Mouse (Mus musculus) heart, embryonic 12.5 days (tissue): ENCODE measurements around the gene Cacna1h. TPM values are rescaled to one million over a fixed set of nuclear protein-coding genes. Genes with fewer than 3 reads are reported as not detected.

Experiments
- ATAC-seq: fragments of 200-750 bp; cut with Nextera tagmentation; 2 replicates; pipeline ENCODE4 v1.8.0; 2017; ENCODE audit warnings: moderate TSS enrichment, moderate library complexity; ENCODE audit not compliant: insufficient number of reproducible peaks, low FRiP score
- H3K27ac ChIP-seq: fragments of 300-500 bp; sonication (generic); 2 replicates; pipeline ENCODE4 v1.5.1; 2016; ENCODE audit warnings: mild to moderate bottlenecking, moderate library complexity; ENCODE audit not compliant: poor library complexity, severe bottlenecking
- H3K27me3 ChIP-seq: fragments of 300-500 bp; sonication (generic); replicated peaks from 2 replicates; pipeline ENCODE4 v1.6.1; 2016; ENCODE audit warnings: mild to moderate bottlenecking, moderate library complexity
- H3K36me3 ChIP-seq: fragments of 300-500 bp; sonication (generic); 2 replicates; pipeline ENCODE4 v1.6.1; 2016; ENCODE audit warnings: mild to moderate bottlenecking, moderate library complexity
- H3K4me1 ChIP-seq: fragments of 300-500 bp; sonication (generic); replicated peaks from 2 replicates; pipeline ENCODE4 v1.6.1; 2016; ENCODE audit warnings: mild to moderate bottlenecking
- H3K4me2 ChIP-seq: fragments of 300-500 bp; sonication (generic); 2 replicates; pipeline ENCODE4 v1.6.1; 2016; ENCODE audit warnings: mild to moderate bottlenecking, moderate library complexity
- H3K4me3 ChIP-seq: fragments of 300-500 bp; sonication (generic); 2 replicates; pipeline ENCODE4 v1.5.1; 2016; ENCODE audit warnings: mild to moderate bottlenecking
- H3K9ac ChIP-seq: fragments of 300-500 bp; sonication (generic); 2 replicates; pipeline ENCODE4 v1.6.1; 2016; ENCODE audit warnings: mild to moderate bottlenecking, moderate library complexity
- H3K9me3 ChIP-seq: fragments of 300-500 bp; sonication (generic); replicated peaks from 2 replicates; pipeline ENCODE4 v1.6.1; 2016; ENCODE audit warnings: mild to moderate bottlenecking, moderate library complexity
- WGBS: fragments of 180-500 bp; shearing (Covaris S2); methylation state at CpG from one replicate; pipeline ENCODE4 v1.1.7; 2016; 5-methylcytosine and 5-hydroxymethylcytosine counted together
- polyA plus RNA-seq: library from polyadenylated mRNA; unstranded; fragments of >200 nt; fragmentation: Nextera tagmentation; extraction: Ambion mirVana; gene quantifications from 2 replicates; pipeline ENCODE4 v1.2.1, GENCODE M21; 2016

Cacna1h gene
- polyA plus RNA-seq, result 13.5 and 16.3 TPM in 2 replicates

- Histone ChIP-seq H3K27ac (peak within 1 kb of the TSS; percentile 87), H3K36me3 (no peaks in the 10 kb centered on the region), H3K4me2 (peak within 1 kb of the TSS; percentile 77), H3K4me1 (peaks cover 68% of the 10 kb centered on the region), H3K9me3 (no peaks in the 10 kb centered on the region), H3K4me3 (peak within 1 kb of the TSS; percentile 81), H3K9ac (peak within 1 kb of the TSS; percentile 89), H3K27me3 (0 out of 2 replicates have a peak, but pooled peaks cover 6% of the 10 kb centered on the region)
- ATAC-seq, result peak; percentile 86
- under 1% methylated on average over 76 of the region's 103 CpGs for WGBS
Observed at GRCm38 (mm10) chr17:25433617-25434606, at the start of gene Cacna1h. TSS of gene Cacna1h (minus strand) at chr17:25433783.

- no peak for ATAC-seq
- Histone ChIP-seq H3K36me3 (no peaks in the 10 kb centered on the region), H3K27me3 (peaks cover 32% of the 10 kb centered on the region), H3K4me1 (peaks cover 35% of the 10 kb centered on the region), H3K4me3 (no peak overlapping the region), H3K27ac (peak overlapping the region; percentile 63), H3K9me3 (no peaks in the 10 kb centered on the region), H3K9ac (no peak overlapping the region), H3K4me2 (no peak overlapping the region)
- WGBS, result 77% methylated on average over 6 of the region's 6 CpGs
Observed at GRCm38 (mm10) chr17:25482092-25482491, 48.5 kb upstream of the Cacna1h start.

GRCm38 (mm10) chr17:25480820-25481219, 47.2 kb upstream of the Cacna1h start:
- Histone ChIP-seq H3K27me3 (peaks cover 31% of the 10 kb centered on the region), H3K4me3 (no peak overlapping the region), H3K27ac (peak overlapping the region; percentile 67), H3K9me3 (no peaks in the 10 kb centered on the region), H3K4me1 (peaks cover 33% of the 10 kb centered on the region), H3K9ac (no peak overlapping the region), H3K36me3 (no peaks in the 10 kb centered on the region), H3K4me2 (no peak overlapping the region)
- 0 out of 2 replicates have a peak, but pooled peaks have one; percentile 54 for ATAC-seq
- WGBS, result 27% methylated on average over 4 of the region's 4 CpGs

GRCm38 (mm10) chr17:25480152-25480551, 46.6 kb upstream of the Cacna1h start:
- Histone ChIP-seq H3K27ac (peak overlapping the region; percentile 67), H3K4me3 (no peak overlapping the region), H3K4me2 (peak overlapping the region; percentile 24), H3K4me1 (peaks cover 31% of the 10 kb centered on the region), H3K9me3 (no peaks in the 10 kb centered on the region), H3K36me3 (no peaks in the 10 kb centered on the region), H3K9ac (no peak overlapping the region), H3K27me3 (peaks cover 33% of the 10 kb centered on the region)
- WGBS, result 40% methylated on average over 8 of the region's 8 CpGs
- ATAC-seq, result peak; percentile 19; the same call in 1 of the 2 replicates

- no peaks in the 10 kb centered on the region for H3K9me3 ChIP-seq
- no peak overlapping the region for H3K27ac ChIP-seq
- H3K9ac ChIP-seq, result no peak overlapping the region
- no peak for ATAC-seq
- H3K4me2 ChIP-seq, result no peak overlapping the region
- H3K4me1 ChIP-seq, result peaks cover 37% of the 10 kb centered on the region
- 33% methylated on average over 19 of the region's 19 CpGs for WGBS
- H3K4me3 ChIP-seq, result no peak overlapping the region
- no peaks in the 10 kb centered on the region for H3K36me3 ChIP-seq
- peaks cover 44% of the 10 kb centered on the region for H3K27me3 ChIP-seq
Observed at GRCm38 (mm10) chr17:25475946-25476744, 42.6 kb upstream of the Cacna1h start.

- Histone ChIP-seq H3K27me3 (peaks cover 44% of the 10 kb centered on the region), H3K27ac (no peak overlapping the region), H3K4me1 (peaks cover 32% of the 10 kb centered on the region), H3K4me3 (peak overlapping the region; percentile 43), H3K36me3 (no peaks in the 10 kb centered on the region), H3K4me2 (peak overlapping the region; percentile 80), H3K9ac (peak overlapping the region; percentile 49; the same call in 1 of the 2 replicates), H3K9me3 (no peaks in the 10 kb centered on the region)
- WGBS, result 3% methylated on average over 38 of the region's 38 CpGs
- no peak for ATAC-seq
Observed at GRCm38 (mm10) chr17:25474330-25475077, 40.9 kb upstream of the Cacna1h start.

- ATAC-seq, result no peak
- WGBS, result 35% methylated on average over 14 of the region's 14 CpGs
- H3K36me3 ChIP-seq, result no peaks in the 10 kb centered on the region
- peaks cover 49% of the 10 kb centered on the region for H3K4me1 ChIP-seq
- H3K4me3 ChIP-seq, result no peak overlapping the region
- H3K9ac ChIP-seq, result no peak overlapping the region
- H3K9me3 ChIP-seq, result no peaks in the 10 kb centered on the region
- H3K4me2 ChIP-seq, result peak overlapping the region; percentile 57
- H3K27me3 ChIP-seq, result peaks cover 39% of the 10 kb centered on the region
- H3K27ac ChIP-seq, result no peak overlapping the region
Observed at GRCm38 (mm10) chr17:25472044-25472443, 38.5 kb upstream of the Cacna1h start.

- no peaks in the 10 kb centered on the region for H3K36me3 ChIP-seq
- H3K27ac ChIP-seq, result no peak overlapping the region
- H3K4me1 ChIP-seq, result peaks cover 56% of the 10 kb centered on the region
- no peak overlapping the region; the same call in 1 of the 2 replicates for H3K4me3 ChIP-seq
- peaks cover 38% of the 10 kb centered on the region for H3K27me3 ChIP-seq
- no peak for ATAC-seq
- 38% methylated on average over 8 of the region's 8 CpGs for WGBS
- no peaks in the 10 kb centered on the region for H3K9me3 ChIP-seq
- peak overlapping the region; percentile 57 for H3K4me2 ChIP-seq
- 0 out of 2 replicates have a peak overlapping the region, but pooled peaks have one; percentile 32 for H3K9ac ChIP-seq
Observed at GRCm38 (mm10) chr17:25471418-25471817, 37.8 kb upstream of the Cacna1h start.

GRCm38 (mm10) chr17:25469798-25470197, 36.2 kb upstream of the Cacna1h start:
- no peak for ATAC-seq
- no peaks in the 10 kb centered on the region for H3K9me3 ChIP-seq

GRCm38 (mm10) chr17:25468301-25468700, 34.7 kb upstream of the Cacna1h start:
- H3K27ac ChIP-seq, result peak overlapping the region; percentile 49

More at GRCm38 (mm10) chr17:25469798-25470197, 36.2 kb upstream of the Cacna1h start:
- Histone ChIP-seq H3K4me1 (peaks cover 69% of the 10 kb centered on the region), H3K4me3 (no peak overlapping the region), H3K9ac (peak overlapping the region; percentile 10; the same call in 1 of the 2 replicates), H3K27me3 (peaks cover 27% of the 10 kb centered on the region), H3K27ac (no peak overlapping the region), H3K36me3 (no peaks in the 10 kb centered on the region), H3K4me2 (no peak overlapping the region)
- WGBS, result 22% methylated on average over 8 of the region's 8 CpGs

More at GRCm38 (mm10) chr17:25468301-25468700, 34.7 kb upstream of the Cacna1h start:
- peaks cover 79% of the 10 kb centered on the region for H3K4me1 ChIP-seq
- 32% methylated on average over 6 of the region's 6 CpGs for WGBS
- H3K4me2 ChIP-seq, result no peak overlapping the region; the same call in 1 of the 2 replicates
- no peak overlapping the region; the same call in 1 of the 2 replicates for H3K9ac ChIP-seq
- no peaks in the 10 kb centered on the region for H3K36me3 ChIP-seq
- no peak for ATAC-seq
- H3K4me3 ChIP-seq, result no peak overlapping the region
- H3K9me3 ChIP-seq, result no peaks in the 10 kb centered on the region
- H3K27me3 ChIP-seq, result peaks cover 19% of the 10 kb centered on the region
